Mouse (Mus musculus) ES-Bruce4 (cell line): ENCODE measurements around the gene Rgl3. TPM values are rescaled to one million over a fixed set of nuclear protein-coding genes. Genes with fewer than 3 reads are reported as not detected.

Experiments
- H3K27ac ChIP-seq: 2 replicates; pipeline ENCODE4 v1.5.1; 2012; ENCODE audit warnings: low read length, inconsistent platforms; ENCODE audit not compliant: insufficient read depth
- H3K27me3 ChIP-seq: 2 replicates; pipeline ENCODE4 v1.6.1; 2012; ENCODE audit warnings: mild to moderate bottlenecking, low read length, inconsistent platforms; ENCODE audit not compliant: control insufficient read depth, poor library complexity, insufficient read depth, severe bottlenecking
- H3K36me3 ChIP-seq: 2 replicates; pipeline ENCODE4 v1.6.1; 2012; ENCODE audit warnings: inconsistent platforms, mild to moderate bottlenecking, low read length, moderate library complexity; ENCODE audit not compliant: control insufficient read depth, poor library complexity, insufficient read depth, severe bottlenecking
- H3K4me1 ChIP-seq: one replicate; pipeline ENCODE4 v1.8.1; 2011; ENCODE audit warnings: low read length; ENCODE audit not compliant: control insufficient read depth, insufficient read depth
- H3K4me3 ChIP-seq: 2 replicates; pipeline ENCODE4 v1.5.1; 2011; ENCODE audit warnings: low read depth, mild to moderate bottlenecking, low read length
- H3K9ac ChIP-seq: 2 replicates; pipeline ENCODE4 v1.6.1; 2012; ENCODE audit warnings: low read depth, mild to moderate bottlenecking, inconsistent platforms; ENCODE audit not compliant: poor library complexity, severe bottlenecking
- H3K9me3 ChIP-seq: replicated peaks from 2 replicates; pipeline ENCODE4 v1.6.1; 2012; ENCODE audit warnings: mild to moderate bottlenecking, low read length, inconsistent platforms; ENCODE audit not compliant: control insufficient read depth, poor library complexity, insufficient read depth, severe bottlenecking
- CTCF ChIP-seq: IDR thresholded peaks from one replicate; pipeline ENCODE4 v1.8.1; 2011; ENCODE audit warnings: low read depth, low read length
- EP300 ChIP-seq: IDR thresholded peaks from 2 replicates; pipeline ENCODE4 v1.6.1; 2011; ENCODE audit warnings: low read depth, low read length; ENCODE audit not compliant: insufficient read depth
- POLR2A ChIP-seq: IDR thresholded peaks from one replicate; pipeline ENCODE4 v1.8.1; 2011; ENCODE audit warnings: low read length; ENCODE audit not compliant: insufficient read depth
- polyA plus RNA-seq: library from polyadenylated mRNA; stranded (reverse); fragments of >200 nt; gene quantifications from 2 replicates; pipeline ENCODE4 v1.2.4, GENCODE M21; 2011; ENCODE audit warnings: low read depth; ENCODE audit not compliant: missing spikeins, insufficient read depth, insufficient read length

The Rgl3 gene
- polyA plus RNA-seq, 1 experiment = 9.2 TPM

GRCm38 (mm10) chr9:22024592-22024991 lies 35.3 kb upstream of the Rgl3 start:
- TF ChIP-seq CTCF (no peak), EP300 (no peak), POLR2A (no peak)
- H3K27me3 ChIP-seq = no peaks in the 10 kb centered on the region
- no peaks in the 10 kb centered on the region for H3K9me3 ChIP-seq
- no peak overlapping the region for H3K27ac ChIP-seq
- no peak overlapping the region for H3K4me3 ChIP-seq
- no peaks in the 10 kb centered on the region for H3K4me1 ChIP-seq
- H3K9ac ChIP-seq = no peak overlapping the region
- no peaks in the 10 kb centered on the region for H3K36me3 ChIP-seq

- Histone ChIP-seq H3K4me3 (no peak overlapping the region), H3K36me3 (peaks cover 9% of the 10 kb centered on the region), H3K9ac (no peak overlapping the region), H3K27me3 (no peaks in the 10 kb centered on the region), H3K9me3 (no peaks in the 10 kb centered on the region), H3K27ac (no peak overlapping the region), H3K4me1 (peaks cover 8% of the 10 kb centered on the region)
- TF ChIP-seq EP300 = no peak
- no peak for TF ChIP-seq CTCF
- no peak for TF ChIP-seq POLR2A
These were observed 28.1 kb upstream of the Rgl3 start for GRCm38 (mm10) chr9:22017208-22017825.

- Histone ChIP-seq H3K4me1 (peaks cover 10% of the 10 kb centered on the region), H3K9ac (no peak overlapping the region), H3K27me3 (no peaks in the 10 kb centered on the region), H3K27ac (no peak overlapping the region), H3K36me3 (peaks cover 18% of the 10 kb centered on the region), H3K9me3 (no peaks in the 10 kb centered on the region), H3K4me3 (no peak overlapping the region)
- TF ChIP-seq POLR2A (no peak), EP300 (no peak), CTCF (no peak)
These were observed 27.0 kb upstream of the Rgl3 start for GRCm38 (mm10) chr9:22016245-22016644.

- Histone ChIP-seq H3K27me3 (no peaks in the 10 kb centered on the region), H3K4me3 (no peak overlapping the region), H3K9ac (no peak overlapping the region), H3K36me3 (peaks cover 35% of the 10 kb centered on the region), H3K9me3 (no peaks in the 10 kb centered on the region), H3K4me1 (peaks cover 4% of the 10 kb centered on the region), H3K27ac (no peak overlapping the region)
- TF ChIP-seq CTCF = no peak
- TF ChIP-seq EP300 = no peak
- no peak for TF ChIP-seq POLR2A
These were observed 23.5 kb upstream of the Rgl3 start for GRCm38 (mm10) chr9:22012731-22013130.

- Histone ChIP-seq H3K4me3 (no peak overlapping the region), H3K9me3 (no peaks in the 10 kb centered on the region), H3K9ac (no peak overlapping the region), H3K27ac (no peak overlapping the region), H3K27me3 (no peaks in the 10 kb centered on the region), H3K36me3 (peaks cover 50% of the 10 kb centered on the region), H3K4me1 (peaks cover 2% of the 10 kb centered on the region)
- TF ChIP-seq EP300 = no peak
- no peak for TF ChIP-seq POLR2A
- TF ChIP-seq CTCF = no peak
These were observed 21.8 kb upstream of the Rgl3 start for GRCm38 (mm10) chr9:22011055-22011454.

- Histone ChIP-seq H3K9ac (no peak overlapping the region), H3K27ac (no peak overlapping the region), H3K27me3 (no peaks in the 10 kb centered on the region), H3K4me3 (no peak overlapping the region), H3K36me3 (peaks cover 43% of the 10 kb centered on the region), H3K4me1 (no peaks in the 10 kb centered on the region), H3K9me3 (no peaks in the 10 kb centered on the region)
- TF ChIP-seq POLR2A (no peak), CTCF (no peak), EP300 (no peak)
These were observed 15.3 kb upstream of the Rgl3 start for GRCm38 (mm10) chr9:22004546-22004945.
